Mouse (Mus musculus): ENCODE measurements at regions not wholly inside any gene's neighbourhood (a gene's known extent, or its start where the extent isn't known, plus 50 kb on each side); places are given as distances from the start of the nearest gene placed in this dataset.

DNA sequence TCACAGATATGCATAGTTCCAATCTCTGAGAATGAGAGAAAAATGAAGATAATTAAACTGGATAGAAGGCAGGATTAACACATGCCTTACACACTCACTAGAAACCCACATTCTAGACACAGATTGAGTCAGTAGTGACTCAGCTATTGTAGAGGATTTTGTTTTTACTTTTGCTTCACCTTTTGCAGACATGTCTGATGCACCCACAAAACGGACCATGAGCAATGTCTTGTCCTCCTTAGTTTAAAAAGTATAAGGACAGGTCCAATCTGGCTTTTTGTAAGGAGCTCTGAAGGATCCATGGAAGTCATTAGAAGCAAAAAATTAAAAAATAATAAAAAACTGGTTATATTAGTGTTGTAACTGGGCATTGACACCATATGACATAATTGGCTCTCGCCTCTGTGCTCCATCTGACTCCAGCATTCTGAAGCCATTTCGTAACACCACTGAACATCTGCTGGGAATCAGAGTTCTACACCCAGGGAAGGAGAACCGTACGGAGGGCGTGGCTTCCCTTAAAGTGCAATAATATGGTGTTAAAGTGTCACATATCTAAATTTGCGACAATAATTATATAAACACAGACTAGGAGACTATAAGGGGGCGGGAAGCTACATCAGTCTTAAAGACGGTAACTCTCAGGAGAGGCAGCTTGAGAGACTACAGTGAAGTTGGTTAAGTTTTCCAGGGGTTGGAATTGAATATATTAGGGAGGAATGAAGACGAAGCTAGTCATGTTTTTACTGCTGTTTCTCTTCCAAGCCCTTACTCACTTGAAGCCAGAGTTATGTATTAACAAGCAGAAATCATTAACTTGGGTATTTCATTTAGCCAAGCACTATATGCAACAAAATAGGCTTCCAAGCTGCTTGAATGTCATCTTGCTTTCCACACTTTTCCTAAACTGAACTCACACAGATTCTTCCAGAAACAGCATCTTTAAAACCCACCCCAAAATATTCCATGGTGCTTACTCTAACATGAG, 558.0 kb downstream of the Ebf1 start:
- in situ Hi-C loops (cut with MboI; ENCODE audit: low sequenced_read_pairs) = no loop called here

DNA sequence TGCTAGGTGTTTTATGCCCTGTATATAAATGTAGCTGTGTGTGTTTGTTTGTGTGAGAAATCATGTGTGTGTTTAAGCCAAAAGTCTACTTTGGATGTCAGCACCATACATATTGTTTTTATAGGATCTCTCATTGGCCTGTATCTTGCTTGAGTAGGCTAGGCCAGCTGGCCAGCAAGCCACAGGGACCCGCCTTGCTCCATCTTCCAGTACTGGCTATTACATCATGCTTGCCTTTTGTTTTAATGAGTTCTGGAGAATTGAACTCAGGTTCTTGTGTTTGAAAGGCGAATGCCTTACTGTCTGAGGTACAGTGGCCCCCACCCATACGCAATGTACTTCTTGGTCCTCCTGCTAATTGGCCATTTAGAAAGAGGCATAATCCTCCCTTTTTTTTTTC, 559.9 kb downstream of the Ebf1 start:
- in situ Hi-C loops (cut with MboI; ENCODE audit: low sequenced_read_pairs) = no loop called here

DNA sequence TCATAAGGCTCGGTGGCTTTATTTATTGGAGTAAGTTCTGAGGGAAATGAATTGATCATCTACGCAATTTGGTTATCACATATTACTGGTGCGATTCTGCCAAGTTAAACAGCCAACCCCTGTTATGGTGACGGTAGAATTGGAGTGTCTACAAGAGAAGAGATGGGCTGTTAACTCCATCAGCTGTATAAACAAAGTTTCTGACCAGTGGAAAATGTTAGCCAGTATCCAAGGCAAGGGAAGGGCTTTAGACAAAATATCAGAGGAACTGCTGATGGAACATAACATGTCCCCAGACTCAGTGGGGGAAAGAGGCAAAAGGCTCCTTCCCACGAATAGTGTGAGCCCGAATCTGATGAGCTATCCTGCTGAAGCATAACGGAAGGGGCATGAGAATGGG, 560.9 kb downstream of the Ebf1 start:
- in situ Hi-C loops (cut with MboI; ENCODE audit: low sequenced_read_pairs) = no loop called here

DNA sequence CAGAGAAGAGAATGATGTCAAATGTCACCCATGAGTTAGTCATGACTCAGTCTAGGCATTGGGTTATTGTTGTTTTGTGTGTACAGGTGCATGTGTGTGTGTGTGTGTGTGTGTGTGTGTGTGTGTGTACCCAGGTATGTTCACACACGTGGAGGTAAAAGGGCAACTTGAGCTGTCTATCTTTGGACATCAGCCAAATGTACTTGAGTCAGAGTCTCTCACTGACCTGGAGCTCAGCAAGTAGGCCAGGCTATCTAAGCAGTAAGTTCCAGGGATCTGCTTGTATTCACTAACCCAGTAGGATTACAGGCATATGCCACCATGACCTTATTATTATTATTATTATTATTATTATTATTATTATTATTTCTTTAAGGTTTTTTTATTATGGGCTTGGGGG, 561.9 kb downstream of the Ebf1 start:
- in situ Hi-C loops (cut with MboI; ENCODE audit: low sequenced_read_pairs) = no loop called here

DNA sequence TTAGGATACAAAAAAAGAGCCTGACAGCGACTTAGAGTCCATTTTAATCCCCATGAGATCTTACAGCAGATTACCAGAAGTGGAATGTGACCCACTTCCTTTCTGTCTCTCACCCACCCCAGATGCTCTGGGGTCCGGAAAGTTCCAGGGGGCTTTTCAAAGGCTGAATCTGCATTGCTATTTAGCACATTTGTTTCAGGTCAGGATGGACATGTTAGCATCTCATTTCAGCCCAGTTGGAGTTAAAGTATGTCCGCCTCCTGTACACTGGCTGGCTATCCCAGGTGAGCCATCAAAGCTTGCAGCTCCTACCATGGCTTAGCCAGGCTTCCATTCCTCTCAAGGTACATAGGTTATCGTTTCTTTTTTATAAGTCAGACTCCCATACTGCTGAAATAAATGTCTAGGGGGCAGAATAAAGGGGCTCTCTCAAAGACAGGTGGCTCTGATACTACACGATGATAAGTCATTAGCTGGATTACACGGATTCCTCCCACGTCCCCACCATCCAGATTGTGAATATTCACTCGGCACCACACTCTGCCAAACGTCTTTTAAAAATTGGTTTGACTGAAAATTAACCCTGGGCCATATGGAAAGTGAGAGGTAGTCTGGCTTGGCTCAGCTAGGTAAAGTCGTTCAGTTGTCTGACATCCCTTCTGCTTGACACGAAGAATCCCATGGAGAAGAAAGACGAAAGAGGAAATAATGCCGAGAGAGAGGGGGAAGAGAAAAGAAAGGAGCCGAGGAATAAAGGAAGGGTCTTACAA, 573.7 kb downstream of the Ebf1 start:
- in situ Hi-C loops (cut with MboI; ENCODE audit: low sequenced_read_pairs) = no loop called here

DNA sequence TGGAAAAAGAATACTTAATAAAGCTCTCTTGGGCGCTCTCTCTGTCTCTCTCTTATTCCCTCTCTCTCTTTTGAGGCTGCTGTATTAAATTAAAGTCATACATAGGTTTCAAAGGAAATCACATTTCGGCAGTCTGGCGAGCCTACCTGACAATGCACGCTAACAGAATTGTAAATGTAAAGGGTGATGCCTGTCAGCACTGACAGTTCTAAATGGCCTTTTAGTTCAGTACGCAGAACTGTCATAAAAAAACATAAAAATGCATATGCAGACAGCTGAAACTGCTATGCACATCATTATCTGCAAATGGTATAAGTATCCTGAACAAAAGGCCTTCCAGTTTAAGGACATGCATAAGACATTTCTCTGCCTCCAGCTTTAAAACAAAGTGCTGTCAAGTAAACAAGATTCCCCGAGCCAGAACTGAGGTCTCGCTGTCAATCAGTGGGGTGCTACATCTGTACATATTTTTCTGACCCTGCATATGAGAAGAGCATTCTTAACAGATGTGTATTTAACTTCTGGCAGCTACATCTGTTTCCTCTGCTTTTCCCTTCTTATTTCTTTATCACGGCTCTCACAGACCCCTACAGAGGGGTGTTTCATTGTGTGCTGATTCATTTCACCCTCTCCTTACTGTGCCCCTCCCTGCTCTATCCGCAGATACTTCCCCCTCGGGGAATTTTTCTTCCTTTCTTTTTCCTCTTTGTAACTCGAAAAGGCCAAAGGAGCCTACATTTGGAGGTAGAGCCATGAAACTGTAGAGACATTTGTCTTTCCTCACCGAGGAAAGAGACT, 574.5 kb downstream of the Ebf1 start:
- in situ Hi-C loops (cut with MboI; ENCODE audit: low sequenced_read_pairs) = no loop called here

DNA sequence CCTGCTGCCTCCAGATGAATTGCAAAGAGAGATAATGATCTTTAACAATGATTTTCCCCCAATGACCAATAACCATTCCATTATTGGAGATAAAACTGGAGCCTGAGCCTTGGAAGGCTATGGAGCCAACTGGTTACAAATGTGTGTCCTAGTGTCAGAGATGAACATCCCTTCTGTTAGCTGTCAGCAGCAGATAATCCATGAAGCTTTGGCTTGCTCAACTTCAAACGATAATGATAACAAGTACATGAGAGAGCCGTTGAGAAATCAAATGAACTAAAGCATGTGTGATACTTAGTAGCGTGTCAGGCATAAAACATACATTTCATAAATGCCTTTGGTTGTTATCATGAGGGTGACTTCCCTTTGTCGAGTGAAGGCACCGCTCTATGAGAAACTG, 576.2 kb downstream of the Ebf1 start:
- in situ Hi-C loops (cut with MboI; ENCODE audit: low sequenced_read_pairs) = no loop called here

DNA sequence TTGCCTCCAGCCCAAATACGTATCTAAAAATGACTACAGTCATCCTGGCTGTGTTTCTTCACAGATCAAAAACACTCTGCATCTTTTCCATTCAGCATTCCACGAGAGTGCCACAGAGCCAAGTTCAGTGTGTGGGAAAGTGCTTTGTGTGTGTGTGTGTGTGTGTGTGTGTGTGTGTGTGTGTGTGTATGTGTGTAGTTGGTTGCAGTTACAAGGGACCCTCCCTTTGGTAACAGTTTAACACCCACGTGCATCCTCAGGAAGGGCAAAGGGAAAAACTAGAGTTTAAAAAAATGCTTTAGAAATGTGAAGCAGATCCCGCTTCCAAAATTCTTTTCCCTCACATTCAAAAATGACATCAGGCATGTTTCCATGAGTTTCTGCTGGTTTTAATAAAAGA, 582.4 kb downstream of the Ebf1 start:
- in situ Hi-C loops (cut with MboI; ENCODE audit: low sequenced_read_pairs) = no loop called here

DNA sequence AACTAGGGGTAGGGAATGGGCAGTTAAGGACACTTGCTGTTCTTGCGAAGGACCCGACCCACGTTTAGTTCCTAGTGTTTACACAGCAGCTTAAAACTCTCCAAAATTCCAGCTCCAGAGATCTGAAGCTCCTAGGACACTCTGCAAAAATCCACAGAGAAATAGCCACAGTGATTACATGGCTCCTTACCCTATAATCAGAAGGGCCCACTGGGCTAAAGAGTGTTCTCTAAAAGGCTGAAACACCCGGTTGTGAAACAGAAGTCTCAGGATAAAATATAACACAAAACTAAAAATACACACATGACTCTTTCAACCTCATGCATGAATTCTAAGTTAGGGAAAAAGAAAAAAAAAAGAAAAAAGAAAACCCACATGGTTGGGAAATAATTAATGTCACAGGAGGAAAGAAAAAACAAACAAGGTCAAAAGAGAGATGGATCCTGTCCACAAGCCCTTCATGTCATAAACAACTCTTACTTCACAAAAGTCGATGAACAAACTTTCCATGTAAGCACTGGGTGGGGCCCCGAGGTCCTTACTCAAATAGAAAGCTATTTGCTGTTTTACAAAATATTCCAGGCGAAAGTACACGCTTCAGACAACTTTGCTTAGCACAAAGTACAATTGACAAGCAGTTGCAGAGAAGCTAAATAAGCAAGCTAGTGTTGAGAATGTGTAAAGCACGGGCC, 583.7 kb downstream of the Ebf1 start:
- in situ Hi-C loops (cut with MboI; ENCODE audit: low sequenced_read_pairs) = no loop called here

DNA sequence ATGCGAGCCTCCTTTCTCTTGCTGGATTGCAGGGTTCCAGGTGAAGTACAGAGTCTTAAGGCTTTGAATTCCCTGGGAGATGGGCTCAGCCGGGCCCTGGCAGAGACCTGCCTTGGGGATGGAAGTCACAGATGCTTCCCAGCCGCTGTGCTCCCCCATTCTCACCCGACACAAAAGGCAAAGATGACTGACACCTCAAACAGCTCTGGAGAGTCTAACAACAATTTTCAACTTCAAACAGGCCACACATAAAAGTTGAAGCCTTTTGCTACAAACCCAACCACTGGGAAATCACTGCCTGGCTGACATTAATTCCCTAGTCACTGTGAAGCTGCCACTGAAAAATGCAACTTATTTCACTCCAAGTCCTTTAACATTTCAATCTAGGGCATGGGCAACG, 586.3 kb downstream of the Ebf1 start:
- in situ Hi-C loops (cut with MboI; ENCODE audit: low sequenced_read_pairs) = no loop called here

DNA sequence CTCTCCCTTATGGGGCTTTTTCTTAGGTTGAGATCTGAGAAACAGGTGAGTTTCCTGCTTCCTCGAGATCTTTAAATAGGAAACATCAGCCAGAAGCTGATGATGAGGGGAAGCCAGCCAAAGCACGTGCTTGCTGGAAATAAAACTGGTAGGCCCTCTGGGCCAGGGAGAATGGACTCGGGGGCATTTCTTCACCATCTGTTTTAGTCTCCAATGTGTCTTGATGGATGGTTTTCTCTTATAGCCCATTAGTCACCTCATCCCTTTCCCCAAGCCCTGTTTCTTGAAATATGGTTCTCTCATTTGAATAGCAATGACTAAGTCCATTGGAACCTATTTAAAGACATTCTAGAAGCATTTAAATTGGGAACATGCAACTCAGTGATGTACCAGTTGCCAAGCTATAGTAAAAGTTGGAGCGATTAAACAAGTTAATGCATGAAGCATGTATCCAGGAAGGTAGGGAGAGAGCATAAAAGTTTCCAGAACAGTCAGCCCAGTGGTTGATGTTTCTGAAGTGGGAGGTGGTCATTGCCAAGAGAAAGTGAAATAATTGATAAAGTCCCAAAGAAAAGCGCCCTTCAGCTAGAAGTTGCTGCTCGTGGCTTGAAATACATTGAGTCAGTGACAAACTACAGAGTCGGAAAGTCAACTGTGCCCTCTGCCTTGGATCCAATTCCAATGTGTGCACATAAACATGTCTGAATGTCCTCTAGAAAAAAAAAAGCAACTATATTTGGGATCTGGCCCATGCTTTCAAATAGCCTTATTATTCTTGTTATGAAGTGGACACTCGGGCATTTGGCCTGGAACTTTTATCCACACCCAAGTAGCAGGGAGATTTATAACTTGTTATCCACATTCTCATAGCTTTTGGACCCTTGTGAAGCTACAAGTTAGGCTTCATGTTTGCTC, 589.8 kb downstream of the Ebf1 start:
- in situ Hi-C loops (cut with MboI; ENCODE audit: low sequenced_read_pairs) = no loop called here

DNA sequence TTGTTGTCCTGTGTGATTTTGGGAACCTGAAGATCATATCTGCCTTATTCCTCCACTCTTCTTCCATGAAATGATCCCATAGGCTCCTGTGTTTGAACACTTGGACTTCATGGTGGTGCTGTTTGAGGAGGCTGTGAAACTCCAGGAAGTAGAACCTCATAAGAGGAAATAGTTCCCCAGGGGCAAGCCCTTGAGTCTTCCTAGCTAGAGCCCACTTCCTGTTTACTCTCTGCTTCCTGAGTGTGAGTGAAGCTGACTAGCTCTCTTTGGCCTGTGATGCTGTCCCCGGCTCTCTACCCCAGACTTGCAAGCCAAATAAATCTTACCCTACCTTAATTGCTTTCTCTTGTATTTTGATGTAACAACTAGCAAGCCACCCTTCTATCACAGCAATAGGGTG, 597.0 kb downstream of the Ebf1 start:
- in situ Hi-C loops (cut with MboI; ENCODE audit: low sequenced_read_pairs) = no loop called here

DNA sequence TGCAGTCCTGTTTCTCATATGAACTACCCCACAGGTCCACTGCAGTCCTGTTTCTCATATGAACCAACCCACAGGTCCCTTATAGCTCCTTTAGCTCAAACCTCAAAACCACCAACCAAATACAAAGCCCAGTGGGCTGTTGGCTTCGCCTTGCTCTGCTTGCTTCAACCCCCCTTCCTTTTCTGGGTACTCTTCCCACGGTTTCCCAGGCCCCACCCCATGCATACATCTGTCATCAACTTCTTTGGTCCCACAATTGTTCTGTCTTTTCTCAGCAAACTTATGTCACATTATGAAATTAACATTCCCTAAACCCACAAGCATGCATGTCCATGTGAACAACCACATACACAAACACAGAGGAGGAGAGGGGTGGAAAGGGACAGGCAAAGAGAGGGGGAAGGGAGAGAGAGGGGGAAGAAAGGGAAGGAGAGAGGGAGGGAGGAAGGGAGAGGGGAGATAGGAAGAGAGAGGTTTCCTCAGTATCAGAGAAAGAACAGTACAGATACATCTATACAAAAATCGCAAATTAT, 599.9 kb downstream of the Ebf1 start:
- in situ Hi-C loops (cut with MboI; ENCODE audit: low sequenced_read_pairs) = no loop called here

DNA sequence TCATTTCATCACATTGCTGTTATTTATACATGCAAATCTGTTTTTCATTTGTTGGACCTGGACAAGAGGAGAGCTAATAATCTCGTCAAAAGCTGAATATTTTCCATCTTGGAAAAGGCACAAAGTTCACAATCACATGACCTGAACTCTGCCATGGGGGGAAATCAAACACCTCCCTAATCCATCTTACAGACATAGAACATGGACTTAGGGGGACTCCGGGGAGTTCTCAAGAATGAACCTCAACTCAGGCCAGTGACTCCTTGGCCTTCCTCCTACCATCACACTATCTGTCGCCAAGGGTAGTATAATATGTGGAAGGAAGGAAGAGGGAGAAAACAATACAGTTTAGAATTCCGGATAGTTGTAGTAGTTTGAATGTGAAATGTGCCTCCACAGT, 602.1 kb downstream of the Ebf1 start:
- in situ Hi-C loops (cut with MboI; ENCODE audit: low sequenced_read_pairs) = no loop called here

DNA sequence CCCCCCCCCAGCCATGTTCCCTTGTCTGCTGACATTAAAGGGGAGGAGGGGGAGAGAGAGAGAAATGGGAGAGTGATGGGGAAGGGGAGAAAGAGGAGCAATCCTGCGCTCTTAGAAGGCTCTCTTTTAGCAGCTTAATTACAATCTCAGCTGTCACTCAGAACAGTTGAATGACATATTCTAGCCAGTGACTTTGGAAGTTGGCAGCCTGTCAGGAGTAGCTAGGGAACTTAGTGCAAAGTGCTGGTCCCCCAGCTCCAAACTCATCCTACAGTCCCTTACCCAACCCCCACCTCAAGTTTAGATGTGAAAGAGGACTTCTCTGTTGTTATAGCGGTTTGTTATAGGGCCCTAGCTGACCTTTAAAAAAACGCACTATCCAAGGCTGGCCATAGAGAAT, 604.9 kb downstream of the Ebf1 start:
- in situ Hi-C loops (cut with MboI; ENCODE audit: low sequenced_read_pairs) = no loop called here

DNA sequence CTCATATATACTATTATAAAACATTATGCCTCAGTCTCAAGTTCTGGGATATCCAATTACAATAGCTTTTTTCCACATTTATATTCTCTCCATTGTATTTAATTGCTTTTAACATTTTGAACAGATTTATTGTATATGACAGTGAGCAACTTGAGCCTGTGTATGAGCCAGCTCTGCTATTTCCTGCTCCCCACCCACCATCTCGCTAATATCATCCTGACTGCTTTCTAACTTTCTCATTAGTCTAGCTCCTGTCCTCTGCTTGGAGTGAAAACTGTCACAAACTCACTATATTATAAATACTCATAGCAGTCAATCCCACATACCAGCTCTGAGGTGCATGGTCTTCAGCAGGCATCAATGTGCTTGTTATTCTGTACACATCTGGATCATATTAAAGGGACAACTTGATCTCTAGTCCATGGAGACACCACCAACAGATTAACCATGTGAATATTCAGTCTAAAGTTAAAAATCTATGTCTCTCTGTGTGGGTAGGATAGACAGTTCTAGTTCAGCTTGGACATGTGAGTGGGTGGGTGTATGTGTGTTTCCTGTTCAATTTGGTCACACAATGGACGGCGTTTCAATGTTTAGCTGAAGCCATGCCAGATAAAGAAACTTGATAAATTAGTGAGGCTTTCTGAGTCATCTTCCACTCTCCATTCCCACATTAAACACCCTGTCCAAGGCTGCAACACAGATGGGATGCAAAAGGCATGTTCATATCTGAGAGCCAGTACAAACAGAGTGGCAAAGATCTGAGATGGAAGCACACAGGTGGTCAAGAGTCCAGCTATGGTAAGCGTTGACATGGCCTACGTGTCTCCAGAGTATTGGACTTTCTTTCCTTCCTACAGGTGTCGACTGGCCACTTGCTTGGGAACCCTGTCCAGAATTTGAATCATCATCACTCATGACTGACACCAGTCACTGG, 616.1 kb upstream of the Clint1 start:
- in situ Hi-C loops (cut with MboI; ENCODE audit: low sequenced_read_pairs) = no loop called here

DNA sequence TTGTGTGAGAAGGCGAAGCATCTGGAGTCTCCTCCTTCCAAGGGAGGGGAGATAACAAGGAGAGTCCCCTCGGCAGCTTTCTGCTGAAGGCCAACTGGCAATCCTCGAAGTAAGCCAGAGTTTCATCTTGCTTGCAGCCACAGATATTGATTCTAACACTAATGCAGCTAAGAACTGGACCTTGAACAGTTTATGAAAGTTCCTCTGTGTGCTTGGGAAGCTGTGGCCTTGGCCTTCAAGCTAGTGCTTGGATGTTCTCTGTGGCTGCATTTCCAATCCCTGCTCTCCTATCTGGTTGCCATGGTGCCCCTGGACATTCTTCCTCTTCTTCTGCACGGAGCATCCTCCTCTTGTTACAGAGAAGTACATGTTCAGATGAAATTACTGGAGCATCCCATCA, 614.8 kb upstream of the Clint1 start:
- in situ Hi-C loops (cut with MboI; ENCODE audit: low sequenced_read_pairs) = no loop called here

DNA sequence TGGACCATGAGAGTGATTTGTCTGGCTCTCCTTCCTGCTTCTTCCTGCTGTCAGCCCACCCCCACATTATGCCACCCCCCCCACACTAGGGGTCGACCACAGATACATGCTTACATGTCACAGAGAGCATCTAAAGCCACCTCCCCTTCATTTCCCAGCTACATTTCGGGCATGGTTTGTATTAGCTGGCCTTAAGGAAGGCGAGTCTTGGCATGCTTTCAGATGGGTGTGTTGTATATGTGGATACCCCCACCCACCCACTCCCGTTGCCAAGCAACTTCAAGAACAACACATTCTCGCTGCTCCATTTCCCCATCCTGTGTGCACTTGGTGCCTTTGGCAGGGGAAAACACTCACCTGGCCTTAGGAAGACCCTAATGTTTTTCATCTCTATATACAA, 612.8 kb upstream of the Clint1 start:
- in situ Hi-C loops (cut with MboI; ENCODE audit: low sequenced_read_pairs) = no loop called here

All from CH12F3 (cell line).